ENCODE assay signal across 10 mouse cellular contexts in genomic region chr2:130575873-130576272, GRCm38 (mm10). TPM values are rescaled to one million over a fixed set of nuclear protein-coding genes. Genes with fewer than 3 reads are reported as not detected.
DNase-seq lines count a peak whose midpoint lies in the region; ATAC-seq and TF ChIP-seq lines count a peak whose summit lies in the region.
"Had no signal": no experiment of that assay in that cellular context is flagged by ENCODE, and none has a peak within 500 bp of the region (broad histone marks: within the 10 kb centered on the region; RNA-seq: fewer than 3 reads in every experiment).

Gene Oxt, plus strand, starts transcription at chr2:130576173.

- no peak for DNase-seq in cerebellum, adult 2 months
- DNase-seq in liver, embryonic 14.5 days (ENCODE audit: low read depth in 3 of 3, low spot score in 3 of 3): no peak
- no peak for DNase-seq in stomach, postnatal 0 days (ENCODE audit: low spot score)
- DNase-seq in layer of hippocampus, adult 18-20 months (ENCODE audit: low spot score in 2 of 2): no peak

- WGBS in cerebellum, adult 2 months: 77% methylated on average over 9 of the region's 9 CpGs
- 56% methylated on average over 9 of the region's 9 CpGs for WGBS in liver, embryonic 14.5 days (ENCODE audit: insufficient replicate concordance)
- 60% methylated on average over 9 of the region's 9 CpGs for WGBS in stomach, postnatal 0 days

- no peak for TF ChIP-seq CTCF in cerebellum, adult 2 months (IDR thresholded peaks at IDR 0.05; ENCODE audit: borderline replicate concordance, insufficient read depth, low read depth, low read length)
- TF ChIP-seq CTCF in liver, embryonic 14.5 days (IDR thresholded peaks at IDR 0.05; ENCODE audit: low read depth): no peak
- no peak for TF ChIP-seq CTCF in stomach, postnatal 0 days (IDR thresholded peaks at IDR 0.05; ENCODE audit: low read depth)

- H3K27me3 ChIP-seq in cerebellum, adult 2 months (ENCODE audit: control insufficient read depth, insufficient read depth, low read length): no peaks in the 10 kb centered on the region; the same call in 1 of the 2 replicates
- H3K27me3 ChIP-seq in megakaryocyte, embryonic 14.5 days (replicated peaks): peaks cover 81% of the 10 kb centered on the region
- peaks cover 59% of the 10 kb centered on the region for H3K27me3 ChIP-seq in liver, embryonic 14.5 days (ENCODE audit: control insufficient read depth, insufficient read depth, low read length)
- peaks cover 8% of the 10 kb centered on the region; the same call in 1 of the 2 replicates for H3K27me3 ChIP-seq in stomach, postnatal 0 days (ENCODE audit: control insufficient read depth, insufficient read depth, low read length)

- TF ChIP-seq EP300 in liver, embryonic 14.5 days (IDR thresholded peaks at IDR 0.05; ENCODE audit: low read depth): no peak
- no peak for TF ChIP-seq EP300 in stomach, postnatal 0 days (optimal IDR thresholded peaks at IDR 0.05)

- H3K27ac ChIP-seq in cerebellum, adult 2 months (ENCODE audit: insufficient read depth, low read length): no peak within 1 kb of the TSS
- H3K27ac ChIP-seq in liver, embryonic 14.5 days: no peak within 1 kb of the TSS
- H3K27ac ChIP-seq in stomach, postnatal 0 days (replicated peaks): no peak within 1 kb of the TSS

- no peaks in the 10 kb centered on the region for H3K9me3 ChIP-seq in megakaryocyte, embryonic 14.5 days
- no peaks in the 10 kb centered on the region for H3K9me3 ChIP-seq in liver, embryonic 14.5 days (ENCODE audit: control insufficient read depth, low read length)
- H3K9me3 ChIP-seq in stomach, postnatal 0 days (ENCODE audit: control insufficient read depth, low read length): no peaks in the 10 kb centered on the region

- peak within 1 kb of the TSS; percentile 11 for H3K4me3 ChIP-seq in cerebellum, adult 2 months (replicated peaks; ENCODE audit: insufficient read depth, low read depth, low read length)
- peak within 1 kb of the TSS; percentile 78 for H3K4me3 ChIP-seq in megakaryocyte, embryonic 14.5 days (replicated peaks)
- 0 out of 4 replicates have a peak within 1 kb of the TSS, but pooled peaks of 1 of the 2 experiments have one; percentile 18 for H3K4me3 ChIP-seq in liver, embryonic 14.5 days (ENCODE audit: insufficient read depth in 1 of 2, low read depth in 2 of 2, low read length in 2 of 2)
- H3K4me3 ChIP-seq in stomach, postnatal 0 days (ENCODE audit: low read depth, low read length): peak within 1 kb of the TSS; percentile 26

- H3K4me1 ChIP-seq in cerebellum, adult 2 months (ENCODE audit: control insufficient read depth, insufficient read depth, low read length): peaks cover 9% of the 10 kb centered on the region; the same call in 1 of the 2 replicates
- H3K4me1 ChIP-seq in megakaryocyte, embryonic 14.5 days: peaks cover 50% of the 10 kb centered on the region
- H3K4me1 ChIP-seq in liver, embryonic 14.5 days (replicated peaks; ENCODE audit: control insufficient read depth in 2 of 2, insufficient read depth in 2 of 2, low read length in 1 of 2): peaks cover 0 to 2% of the 10 kb centered on the region in 2 experiments; a peak in 1 of 4 replicates
- no peaks in the 10 kb centered on the region; the same call in 1 of the 2 replicates for H3K4me1 ChIP-seq in stomach, postnatal 0 days (replicated peaks; ENCODE audit: control insufficient read depth, insufficient read depth)

- H3K36me3 ChIP-seq in megakaryocyte, embryonic 14.5 days (replicated peaks; ENCODE audit: low read length): no peaks in the 10 kb centered on the region
- no peaks in the 10 kb centered on the region for H3K36me3 ChIP-seq in liver, embryonic 14.5 days (replicated peaks; ENCODE audit: control insufficient read depth, insufficient read depth, low read depth)
- H3K36me3 ChIP-seq in stomach, postnatal 0 days (ENCODE audit: control insufficient read depth, insufficient read depth, low read length): no peaks in the 10 kb centered on the region

- no peak for ATAC-seq in cerebellum, adult (ENCODE audit: insufficient number of reproducible peaks, low FRiP score, low TSS enrichment)
- ATAC-seq in megakaryocyte, adult 5-6 weeks (ENCODE audit: poor library complexity, severe bottlenecking): no peak
- no peak for ATAC-seq in liver, embryonic 14.5 days (ENCODE audit: insufficient read depth)
- ATAC-seq in stomach, postnatal 0 days (ENCODE audit: low FRiP score, low TSS enrichment): no peak
- no peak for ATAC-seq in inflammation-experienced regulatory T-cells, adult 6 months

- H3K9ac ChIP-seq in liver, embryonic 14.5 days (replicated peaks): no peak within 1 kb of the TSS
- peak within 1 kb of the TSS; percentile 38 for H3K9ac ChIP-seq in stomach, postnatal 0 days (ENCODE audit: low read length)

- TF ChIP-seq POLR2A in cerebellum, adult 2 months (IDR thresholded peaks at IDR 0.05; ENCODE audit: borderline replicate concordance, insufficient read depth, low read length): no peak

- H3K4me2 ChIP-seq in liver, embryonic 14.5 days (ENCODE audit: low read depth): peak within 1 kb of the TSS; percentile 29
- H3K4me2 ChIP-seq in stomach, postnatal 0 days (replicated peaks; ENCODE audit: low read depth): peak within 1 kb of the TSS; percentile 47

RNA-seq across cellular contexts. Expression of gene Oxt, which starts in this region (rescaled TPM):
- 0.33 and 0.67 TPM in 2 replicates for polyA plus RNA-seq in cerebellum, adult 2 months (2012; rRNA removed)
- polyA plus RNA-seq in megakaryocyte, embryonic 14.5 days (2012; ENCODE audit: insufficient read depth, low replicate concordance): 0.27 TPM in 1 of 2 replicates, not detected in the other
- total RNA-seq in megakaryocyte, adult 5-6 weeks (2015): not detected in 2 replicates
- not detected in 2 replicates for total RNA-seq in megakaryocyte, adult 5-6 weeks (2017)
- polyA plus RNA-seq in liver, embryonic 14.5 days (2012; rRNA removed): not detected in 2 replicates
- polyA plus RNA-seq in liver, embryonic 14.5 days (2014; fragmentation: Nextera tagmentation; extraction: Ambion mirVana): not detected in 2 replicates
- polyA plus RNA-seq in stomach, postnatal 0 days (2015; fragmentation: Nextera tagmentation; extraction: Ambion mirVana): not detected in 2 replicates
- total RNA-seq in layer of hippocampus, adult 18-20 months (2021): not detected
- polyA plus RNA-seq in inflammation-experienced regulatory T-cells, adult 6 months (2017; shearing (Covaris generic)): not detected
- total RNA-seq: layer of hippocampus, postnatal 14 days had no signal
- polyA plus RNA-seq: urinary bladder, adult 2 months had no signal
